Mouse (Mus musculus) CD4-positive, CD25-positive, alpha-beta regulatory T cell (primary cell): ENCODE results near the gene Zmynd12. TPM values are rescaled to one million over a fixed set of nuclear protein-coding genes. Genes with fewer than 3 reads are reported as not detected.

ENCODE experiments used
- polyA plus RNA-seq: library from polyadenylated mRNA; unstranded; fragments of 100-300 nt; shearing (Covaris generic); gene quantifications from one replicate; pipeline ENCODE4 v1.2.1, GENCODE M21; 2017

Gene Zmynd12
- 0.78 TPM for polyA plus RNA-seq

DNA sequence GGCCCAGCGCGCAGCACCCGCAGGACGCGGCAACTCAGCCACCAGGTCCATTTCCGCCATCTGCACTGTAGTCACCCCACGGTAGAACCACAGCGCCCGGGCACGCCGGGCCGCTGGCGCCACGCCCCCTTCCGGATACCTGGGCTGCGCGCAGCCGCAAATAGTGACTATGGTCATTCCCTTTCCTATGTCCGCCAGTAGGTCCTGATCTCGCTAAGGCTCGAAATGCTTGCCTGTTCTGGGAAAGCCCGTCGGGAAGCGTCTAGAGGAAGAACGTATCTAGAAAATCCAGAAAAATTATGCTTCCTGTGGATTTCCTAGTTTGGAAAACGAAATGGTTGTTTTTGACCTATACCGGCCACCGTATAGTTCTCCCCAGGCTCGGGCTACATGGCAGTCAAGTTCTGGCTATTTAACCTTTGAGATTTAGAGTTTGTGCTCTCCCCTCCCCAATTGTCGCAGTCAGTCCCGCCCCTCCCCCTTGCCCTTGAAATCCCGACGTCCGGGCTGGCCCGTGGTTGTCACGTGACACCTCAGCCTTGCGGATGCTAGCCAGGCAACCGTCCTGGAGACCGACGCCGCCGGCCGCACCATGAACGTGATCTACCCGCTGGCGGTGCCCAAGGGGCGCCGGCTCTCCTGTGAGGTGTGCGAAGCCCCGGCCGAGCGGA, at the start of gene Zmynd12, which contains the start of gene Ppcs:
Zmynd12 (plus strand) TSS at position 521 of the 671 bp plus-strand sequence.
Ppcs (minus strand) TSS at position 127 of the 671 bp plus-strand sequence.

GRCm38 (mm10) chr4:119415072-119415753, 7.4 kb upstream of the Zmynd12 start, which contains the start of gene Ccdc30:
Gene Ccdc30, minus strand, starts transcription at chr4:119415521.

GRCm38 (mm10) chr4:119492291-119492932, 69.8 kb downstream of the Zmynd12 start, which contains the start of gene Rimkla:
Gene Rimkla, minus strand, starts transcription at chr4:119492628.

Other genes with a start within 250 kb of the Zmynd12 start
- gene Zfp691, start 248.6 kb upstream of the Zmynd12 start, polyA plus RNA-seq = 2.1 TPM
- 0.53 TPM for gene Ermap, start 232.8 kb upstream of the Zmynd12 start, polyA plus RNA-seq
- gene Svbp, start 227.5 kb upstream of the Zmynd12 start, polyA plus RNA-seq = 67.0 TPM
- gene Tmem269, start 204.6 kb upstream of the Zmynd12 start, polyA plus RNA-seq = 0.73 TPM
- gene AU022252, start 190.1 kb upstream of the Zmynd12 start, polyA plus RNA-seq = 16.7 TPM
- 3.9 TPM for gene P3h1, start 189.9 kb upstream of the Zmynd12 start, polyA plus RNA-seq
- gene Cldn19, start 167.4 kb upstream of the Zmynd12 start, polyA plus RNA-seq = not detected
- 478 TPM for gene Ybx1, start 128.2 kb upstream of the Zmynd12 start, polyA plus RNA-seq
- gene Ppih, start 102.3 kb upstream of the Zmynd12 start, polyA plus RNA-seq = 47.9 TPM
- 7.9 TPM for gene Ccdc30, start 7.3 kb upstream of the Zmynd12 start, polyA plus RNA-seq
- gene Ppcs, start 394 bp upstream of the Zmynd12 start, polyA plus RNA-seq = 61.3 TPM
- gene Rimkla, start 69.8 kb downstream of the Zmynd12 start, polyA plus RNA-seq = 0.85 TPM
- gene Foxj3, start 114.2 kb downstream of the Zmynd12 start, polyA plus RNA-seq = 42.8 TPM
- gene Frg2f1, start 116.7 kb downstream of the Zmynd12 start, polyA plus RNA-seq = 5.4 TPM
- gene Guca2a, start 214.9 kb downstream of the Zmynd12 start, polyA plus RNA-seq = not detected
- gene Guca2b, start 236.1 kb downstream of the Zmynd12 start, polyA plus RNA-seq = not detected